Mouse (Mus musculus) embryonic fibroblast, embryonic 13.5 days (primary cell): ENCODE measurements at regions not wholly inside any gene's neighbourhood (a gene's known extent, or its start where the extent isn't known, plus 50 kb on each side); places are given as distances from the start of the nearest gene placed in this dataset.

Source experiments
- CTCF ChIP-seq: IDR thresholded peaks from 2 replicates; pipeline ENCODE4 v1.5.1; 2011; ENCODE audit warnings: mild to moderate bottlenecking, control low read depth, low read length, moderate library complexity, borderline replicate concordance; ENCODE audit not compliant: insufficient read depth
- POLR2A ChIP-seq: IDR thresholded peaks from 2 replicates; pipeline ENCODE4 v1.6.1; 2011; ENCODE audit warnings: low read depth, mild to moderate bottlenecking, control low read depth, low read length, moderate library complexity

DNA sequence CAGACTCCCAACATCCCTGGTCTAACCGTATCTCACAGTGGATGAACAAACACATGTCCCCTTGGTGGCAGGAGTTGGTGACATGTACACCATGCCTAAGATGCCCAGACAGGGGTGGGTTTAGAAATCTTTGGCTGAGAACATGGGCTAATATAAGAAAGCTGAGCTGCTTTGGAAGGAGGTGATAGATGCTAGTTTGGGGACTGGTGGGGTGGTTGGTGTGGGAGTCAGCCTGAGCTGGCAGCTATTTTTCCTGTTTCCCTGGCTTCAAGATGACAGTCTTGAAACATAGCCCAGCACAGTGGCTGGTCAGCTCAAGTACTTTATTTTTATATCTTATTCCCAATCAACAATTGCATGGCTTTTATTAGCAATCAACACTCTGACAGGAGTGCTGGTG lies 302.0 kb upstream of the Gjb5 start:
- TF ChIP-seq POLR2A = no peak
- no peak for TF ChIP-seq CTCF
